Mouse (Mus musculus): ENCODE data around the gene Nat8.
"Not testable (repeated sequence)": the region's sequence is repeated elsewhere in the genome, so short reads cannot be mapped to it uniquely, and the experiment has no call there.

Nat8 gene

GRCm38 (mm10) chr6:85836098-85836497 is 4.2 kb upstream of the Nat8 start:
- not testable (repeated sequence) for DNase-seq (ENCODE audit: low spot score)

- DNase-seq (ENCODE audit: low spot score) = not testable (repeated sequence)
These were observed 3.2 kb upstream of the Nat8 start for GRCm38 (mm10) chr6:85835104-85835503.

- DNase-seq (ENCODE audit: low spot score) = not testable (repeated sequence)
These were observed 2.7 kb upstream of the Nat8 start for GRCm38 (mm10) chr6:85834504-85835100.

- no peak for DNase-seq (ENCODE audit: low spot score)
These were observed 2.4 kb downstream of the Nat8 start for GRCm38 (mm10) chr6:85829462-85829861.

GRCm38 (mm10) chr6:85825886-85826285 is 6.0 kb downstream of the Nat8 start:
- DNase-seq (ENCODE audit: low spot score) = no peak

- DNase-seq (ENCODE audit: low spot score) = no peak
These were observed 8.3 kb downstream of the Nat8 start for GRCm38 (mm10) chr6:85823382-85824090.

- no peak for DNase-seq (ENCODE audit: low spot score)
These were observed 9.6 kb downstream of the Nat8 start for GRCm38 (mm10) chr6:85822286-85822685.

- no peak for DNase-seq (ENCODE audit: low spot score)
These were observed 11.0 kb downstream of the Nat8 start, which contains the start of the genes Nat8f6 and Nat8f5 for GRCm38 (mm10) chr6:85820837-85821236. Gene Nat8f6 (minus strand): TSS chr6:85820954. Gene Nat8f5 (minus strand): TSS chr6:85820972.

- DNase-seq (ENCODE audit: low spot score) = no peak
These were observed 13.5 kb downstream of the Nat8 start for GRCm38 (mm10) chr6:85818338-85818737.

GRCm38 (mm10) chr6:85813339-85813738 is 18.5 kb downstream of the Nat8 start:
- no peak for DNase-seq (ENCODE audit: low spot score)

- not testable (repeated sequence) for DNase-seq (ENCODE audit: low spot score)
These were observed 20.8 kb downstream of the Nat8 start for GRCm38 (mm10) chr6:85810942-85811537.

- DNase-seq (ENCODE audit: low spot score) = not testable (repeated sequence)
These were observed 21.4 kb downstream of the Nat8 start for GRCm38 (mm10) chr6:85810514-85810913.

- DNase-seq (ENCODE audit: low spot score) = not testable (repeated sequence)
These were observed 22.1 kb downstream of the Nat8 start for GRCm38 (mm10) chr6:85809784-85810183.

- not testable (repeated sequence) for DNase-seq (ENCODE audit: low spot score)
These were observed 28.7 kb downstream of the Nat8 start for GRCm38 (mm10) chr6:85803180-85803579.
